Mouse (Mus musculus) megakaryocyte-erythroid progenitor cell, adult 5-6 weeks (primary cell): ENCODE results near the gene Tspan10. TPM values are rescaled to one million over a fixed set of nuclear protein-coding genes. Genes with fewer than 3 reads are reported as not detected.
"Not testable (repeated sequence)": the region's sequence is repeated elsewhere in the genome, so short reads cannot be mapped to it uniquely, and the experiment has no call there.

Source experiments
- ATAC-seq: replicated peaks from 2 replicates; pipeline ENCODE4 v1.8.0; 2016; ENCODE audit warnings: mild to moderate bottlenecking, inconsistent platforms; ENCODE audit not compliant: severe bottlenecking, poor library complexity, low FRiP score, low TSS enrichment
- total RNA-seq, 2 experiments: library from RNA; stranded (forward) in 1 of 2; stranded (reverse) in 1 of 2; fragments of 200-1000, 215-1000 nt in 1 of 2; fragments of >200 nt in 1 of 2; fragmentation: Nextera tagmentation in 1 of 2; gene quantifications; 2 replicates each; pipeline ENCODE4 v1.2.3; 2014 to 2017

Gene Tspan10
- not detected in 2 replicates for total RNA-seq (2014; fragmentation: Nextera tagmentation)
- total RNA-seq (2017): not detected in 2 replicates

- ATAC-seq: no peak
Observed at GRCm38 (mm10) chr11:120442344-120442743, at the start of gene Tspan10. Gene Tspan10 (plus strand): TSS chr11:120442644.

GRCm38 (mm10) chr11:120395661-120396060 lies 46.8 kb upstream of the Tspan10 start:
- no peak for ATAC-seq

- no peak for ATAC-seq
Observed at GRCm38 (mm10) chr11:120397602-120398001, 44.8 kb upstream of the Tspan10 start.

GRCm38 (mm10) chr11:120399319-120399718 lies 43.1 kb upstream of the Tspan10 start:
- ATAC-seq: peak; percentile 83

- ATAC-seq: no peak
Observed at GRCm38 (mm10) chr11:120404814-120405213, 37.6 kb upstream of the Tspan10 start.

GRCm38 (mm10) chr11:120405867-120406266 lies 36.6 kb upstream of the Tspan10 start:
- peak; percentile 97 for ATAC-seq

- ATAC-seq: no peak
Observed at GRCm38 (mm10) chr11:120406445-120406844, 36.0 kb upstream of the Tspan10 start.

- not testable (repeated sequence) for ATAC-seq
Observed at GRCm38 (mm10) chr11:120413621-120414020, 28.8 kb upstream of the Tspan10 start.

- no peak for ATAC-seq
Observed at GRCm38 (mm10) chr11:120417852-120418251, 24.6 kb upstream of the Tspan10 start.

- no peak for ATAC-seq
Observed at GRCm38 (mm10) chr11:120418592-120418991, 23.9 kb upstream of the Tspan10 start.

GRCm38 (mm10) chr11:120422651-120423568 lies 19.5 kb upstream of the Tspan10 start:
- no peak for ATAC-seq

GRCm38 (mm10) chr11:120423569-120424295 lies 18.7 kb upstream of the Tspan10 start:
- peak; percentile 78 for ATAC-seq

- no peak for ATAC-seq
Observed at GRCm38 (mm10) chr11:120426727-120427126, 15.7 kb upstream of the Tspan10 start.

GRCm38 (mm10) chr11:120437152-120437856 lies 5.1 kb upstream of the Tspan10 start, which contains the start of gene Nploc4:
Gene Nploc4 (minus strand): TSS chr11:120437708.
- peak; percentile 70 for ATAC-seq

GRCm38 (mm10) chr11:120437857-120438385 lies 4.5 kb upstream of the Tspan10 start:
- ATAC-seq: no peak

GRCm38 (mm10) chr11:120442765-120443280 lies 379 bp downstream of the Tspan10 start:
- ATAC-seq: no peak

- ATAC-seq: no peak
Observed at GRCm38 (mm10) chr11:120444106-120444505, 1.7 kb downstream of the Tspan10 start.

- no peak for ATAC-seq
Observed at GRCm38 (mm10) chr11:120445475-120445874, 3.0 kb downstream of the Tspan10 start.

- no peak for ATAC-seq
Observed at GRCm38 (mm10) chr11:120447179-120447578, 4.7 kb downstream of the Tspan10 start.
